Mouse (Mus musculus) kidney, adult 2 months (tissue): ENCODE data around the gene Nfam1.

Experiments used
- CTCF ChIP-seq: fragments of 200-500 bp; conservative IDR thresholded peaks from 2 replicates; pipeline ENCODE4 v1.5.1; 2011; ENCODE audit warnings: low read depth, mild to moderate bottlenecking, control low read depth, low read length, moderate library complexity, mixed read lengths; ENCODE audit not compliant: insufficient read depth, insufficient read length
- POLR2A ChIP-seq: fragments of 200-500 bp; IDR thresholded peaks from one replicate; pipeline ENCODE4 v1.6.1; 2011; ENCODE audit warnings: low read depth, low read length, control low read depth

- TF ChIP-seq POLR2A (no peak), CTCF (no peak)
Measured at GRCm38 (mm10) chr15:83022947-83023346, 10.2 kb downstream of the Nfam1 start.
